Mouse (Mus musculus): ENCODE measurements around the gene Apopt1. TPM values are rescaled to one million over a fixed set of nuclear protein-coding genes. Genes with fewer than 3 reads are reported as not detected.
A peak's percentile ranks its signal among the peaks of the same experiment; 100 is the strongest.

Gene Apopt1
- total RNA-seq, 2 experiments from 2014 or later = 38.4 to 40.6 TPM

- intact Hi-C loops (cut with DNase I) = loop anchor here (10.0 kb wide), 1 partner anchor 417 kb away; no protein-coding TSS in a partner anchor
- DNase-seq = peak; percentile 89 to 90
Observed at GRCm38 (mm10) chr12:111677882-111678669, 35.0 kb upstream of the Apopt1 start, which contains the start of gene Trmt61a. Gene Trmt61a (plus strand): TSS chr12:111678105.

- intact Hi-C loops (cut with DNase I) = loop anchor here (10.0 kb wide), 1 partner anchor 416 kb away; no protein-coding TSS in a partner anchor
- no peak for DNase-seq
Observed at GRCm38 (mm10) chr12:111678670-111678933, 34.5 kb upstream of the Apopt1 start.

GRCm38 (mm10) chr12:111678997-111679396, 34.1 kb upstream of the Apopt1 start:
- intact Hi-C loops (cut with DNase I) = loop anchor here (10.0 kb wide), 1 partner anchor 416 kb away; no protein-coding TSS in a partner anchor
- no peak for DNase-seq

- intact Hi-C loops (cut with DNase I) = no loop called here
- no peak for DNase-seq
Observed at GRCm38 (mm10) chr12:111680661-111681060, 32.4 kb upstream of the Apopt1 start.

- intact Hi-C loops (cut with DNase I) = no loop called here
- no peak for DNase-seq
Observed at GRCm38 (mm10) chr12:111681305-111681704, 31.8 kb upstream of the Apopt1 start.

- DNase-seq = no peak
Observed at GRCm38 (mm10) chr12:111682003-111682402, 31.1 kb upstream of the Apopt1 start.

GRCm38 (mm10) chr12:111682806-111683205, 30.3 kb upstream of the Apopt1 start:
- intact Hi-C loops (cut with DNase I) = no loop called here

More at GRCm38 (mm10) chr12:111682003-111682402, 31.1 kb upstream of the Apopt1 start:
- intact Hi-C loops (cut with DNase I) = no loop called here

GRCm38 (mm10) chr12:111686390-111686789, 26.7 kb upstream of the Apopt1 start:
- DNase-seq = no peak
- intact Hi-C loops (cut with DNase I) = no loop called here

More at GRCm38 (mm10) chr12:111682806-111683205, 30.3 kb upstream of the Apopt1 start:
- no peak for DNase-seq

GRCm38 (mm10) chr12:111687350-111688068, 25.6 kb upstream of the Apopt1 start:
- peak; percentile 81 to 82 for DNase-seq
- intact Hi-C loops (cut with DNase I) = no loop called here

GRCm38 (mm10) chr12:111688069-111688428, 25.0 kb upstream of the Apopt1 start:
- no peak for DNase-seq
- intact Hi-C loops (cut with DNase I) = no loop called here

GRCm38 (mm10) chr12:111689426-111689825, 23.6 kb upstream of the Apopt1 start:
- no peak for DNase-seq
- intact Hi-C loops (cut with DNase I) = no loop called here

- intact Hi-C loops (cut with DNase I) = no loop called here
Observed at GRCm38 (mm10) chr12:111691346-111691872, 21.7 kb upstream of the Apopt1 start.

GRCm38 (mm10) chr12:111692899-111693298, 20.2 kb upstream of the Apopt1 start:
- intact Hi-C loops (cut with DNase I) = no loop called here

More at GRCm38 (mm10) chr12:111691346-111691872, 21.7 kb upstream of the Apopt1 start:
- no peak for DNase-seq

GRCm38 (mm10) chr12:111693341-111694270, 19.5 kb upstream of the Apopt1 start:
- intact Hi-C loops (cut with DNase I) = loop anchor here (2.0 kb wide), 1 partner anchor 39 kb away; no protein-coding TSS in a partner anchor
- DNase-seq = no peak

More at GRCm38 (mm10) chr12:111692899-111693298, 20.2 kb upstream of the Apopt1 start:
- DNase-seq = no peak

- DNase-seq = no peak
- intact Hi-C loops (cut with DNase I) = loop anchor here (2.0 kb wide), 1 partner anchor 38 kb away; no protein-coding TSS in a partner anchor
Observed at GRCm38 (mm10) chr12:111694271-111694781, 18.7 kb upstream of the Apopt1 start.

GRCm38 (mm10) chr12:111694880-111695804, 17.9 kb upstream of the Apopt1 start:
- no peak for DNase-seq
- intact Hi-C loops (cut with DNase I) = loop anchor here (2.0 kb wide), 1 partner anchor 38 kb away; no protein-coding TSS in a partner anchor

- intact Hi-C loops (cut with DNase I) = loop anchor here (1.0 kb wide), 2 partner anchors 28 to 44 kb away; no protein-coding TSS in a partner anchor
Observed at GRCm38 (mm10) chr12:111696239-111696638, 16.8 kb upstream of the Apopt1 start.

GRCm38 (mm10) chr12:111697708-111698107, 15.4 kb upstream of the Apopt1 start:
- intact Hi-C loops (cut with DNase I) = no loop called here
- no peak for DNase-seq

More at GRCm38 (mm10) chr12:111696239-111696638, 16.8 kb upstream of the Apopt1 start:
- DNase-seq = peak; percentile 81 to 82

Data from heart, postnatal 36 days (tissue).